Mouse (Mus musculus) natural killer cell, adult 2 months (primary cell): Measurements from ENCODE around the gene Naa11.

ENCODE experiments used
- DNase-seq, 2 experiments: peaks; one replicate each; pipeline ENCODE4 v3.0.0; 2022; ENCODE audit warnings: low spot score in 2 of 2

The Naa11 gene

GRCm38 (mm10) chr5:97345129-97345528, 47.0 kb downstream of the Naa11 start:
- no peak for DNase-seq

GRCm38 (mm10) chr5:97344144-97344543, 48.0 kb downstream of the Naa11 start:
- no peak for DNase-seq

GRCm38 (mm10) chr5:97334794-97335193, 57.4 kb downstream of the Naa11 start:
- no peak for DNase-seq
